Mouse (Mus musculus) thymus, adult 2 months (tissue): ENCODE results near the gene Exoc7.

Experiments used
- CTCF ChIP-seq: fragments of 200-500 bp; IDR thresholded peaks from 2 replicates; pipeline ENCODE4 v1.5.1; 2012; ENCODE audit warnings: mild to moderate bottlenecking, control low read depth, low read length, moderate library complexity, borderline replicate concordance; ENCODE audit not compliant: control insufficient read depth, poor library complexity, insufficient read depth; ENCODE audit errors: extremely low read depth
- POLR2A ChIP-seq: fragments of 200-500 bp; IDR thresholded peaks from 2 replicates; pipeline ENCODE4 v1.6.1; 2012; ENCODE audit warnings: mild to moderate bottlenecking, low read length, control low read depth, moderate library complexity; ENCODE audit not compliant: control insufficient read depth, poor library complexity, insufficient read depth; ENCODE audit errors: extremely low read depth

GRCm38 (mm10) chr11:116250898-116251297 is 56.1 kb downstream of the Exoc7 start:
- TF ChIP-seq POLR2A, result no peak
- no peak for TF ChIP-seq CTCF
